Mouse (Mus musculus): ENCODE measurements around the gene Zcchc2. TPM values are rescaled to one million over a fixed set of nuclear protein-coding genes. Genes with fewer than 3 reads are reported as not detected.

Zcchc2 gene
- polyA plus RNA-seq, 1 experiment from 2014 or later, result 3.8 TPM

DNA sequence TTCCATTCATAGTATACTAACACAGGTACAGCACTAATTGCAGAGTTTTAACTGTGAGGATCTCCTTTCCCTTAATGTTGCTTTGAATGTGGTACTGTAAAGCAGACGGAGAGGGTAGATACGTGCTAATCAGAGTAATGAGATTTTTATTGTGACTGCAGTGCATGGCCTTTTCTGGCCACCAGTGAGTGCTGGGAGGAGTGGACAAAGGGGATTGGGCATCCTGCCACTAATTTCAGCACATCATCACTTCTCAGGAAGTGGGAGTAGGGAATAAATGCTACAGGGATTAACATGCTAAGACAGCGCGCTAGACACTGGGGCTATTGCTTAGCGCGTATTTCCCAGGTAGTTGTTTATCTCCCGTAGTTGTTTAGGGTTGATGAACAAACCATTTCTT, 3.0 kb downstream of the Zcchc2 start:
- no peaks in the 10 kb centered on the region for H3K36me3 ChIP-seq (ENCODE audit: control insufficient read depth, insufficient read depth, low read length)
- no peak for ATAC-seq (ENCODE audit: insufficient number of reproducible peaks, insufficient read depth, low FRiP score, low read depth)
- H3K9me3 ChIP-seq (ENCODE audit: control insufficient read depth, low read depth, low read length), result no peaks in the 10 kb centered on the region
- no peaks in the 10 kb centered on the region for H3K27me3 ChIP-seq (ENCODE audit: control insufficient read depth, insufficient read depth, low read length)
- 9% methylated on average over 7 of the region's 7 CpGs for whole genome bisulfite sequencing
- peak overlapping the region; percentile 18; the same call in 1 of the 2 replicates for H3K27ac ChIP-seq (ENCODE audit: low read length)
- peak overlapping the region; percentile 68 for H3K4me3 ChIP-seq (ENCODE audit: low read depth, low read length)
- H3K4me2 ChIP-seq (replicated peaks; ENCODE audit: low read depth, low read length), result peak overlapping the region; percentile 95
- peaks cover 21% of the 10 kb centered on the region; the same call in 1 of the 2 replicates for H3K4me1 ChIP-seq (ENCODE audit: control insufficient read depth, insufficient read depth, low read length)
- H3K9ac ChIP-seq (replicated peaks; ENCODE audit: low read depth, low read length), result peak overlapping the region; percentile 52

DNA sequence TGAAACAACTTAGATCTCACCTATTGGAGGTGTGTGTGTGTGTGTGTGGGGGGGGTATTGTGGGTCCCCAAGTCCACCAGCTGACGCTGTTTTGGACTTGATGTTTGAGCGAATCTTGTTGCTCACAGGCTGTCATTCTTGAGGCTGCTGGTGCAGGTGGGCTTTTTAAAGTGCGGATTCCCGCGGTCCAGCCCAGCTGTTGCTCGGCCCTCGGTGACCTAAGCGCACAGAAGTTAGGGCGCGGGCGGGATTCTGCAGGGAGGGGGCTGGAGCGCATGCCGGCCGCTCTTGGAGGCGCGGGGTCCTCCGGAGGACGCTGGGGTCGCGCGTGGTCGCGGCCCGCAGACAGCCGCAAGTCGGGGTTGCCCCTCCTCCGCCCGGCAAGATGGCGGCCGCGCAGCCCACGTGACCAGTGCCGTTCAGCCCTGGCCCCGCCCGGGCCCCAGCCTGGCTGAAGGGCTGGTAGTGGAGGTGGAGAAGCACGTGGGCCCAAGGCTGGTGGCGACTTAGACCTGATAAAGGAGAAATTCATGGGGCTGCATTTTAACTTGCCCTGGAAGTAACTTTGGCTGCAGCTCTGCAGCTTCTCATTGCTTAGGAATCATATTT, 3.5 kb downstream of the Zcchc2 start:
- Histone ChIP-seq H3K4me2 (replicated peaks; ENCODE audit: low read depth, low read length) (peak overlapping the region; percentile 95), H3K27me3 (ENCODE audit: control insufficient read depth, insufficient read depth, low read length) (no peaks in the 10 kb centered on the region), H3K27ac (ENCODE audit: low read length) (peak overlapping the region; percentile 18; the same call in 1 of the 2 replicates), H3K4me1 (ENCODE audit: control insufficient read depth, insufficient read depth, low read length) (peaks cover 21% of the 10 kb centered on the region; the same call in 1 of the 2 replicates), H3K4me3 (ENCODE audit: low read depth, low read length) (peak overlapping the region; percentile 68), H3K36me3 (ENCODE audit: control insufficient read depth, insufficient read depth, low read length) (no peaks in the 10 kb centered on the region), H3K9ac (replicated peaks; ENCODE audit: low read depth, low read length) (peak overlapping the region; percentile 52), H3K9me3 (ENCODE audit: control insufficient read depth, low read depth, low read length) (no peaks in the 10 kb centered on the region)
- under 1% methylated on average over 37 of the region's 37 CpGs for WGBS
- peak; percentile 74 for ATAC-seq (ENCODE audit: insufficient number of reproducible peaks, insufficient read depth, low FRiP score, low read depth)

DNA sequence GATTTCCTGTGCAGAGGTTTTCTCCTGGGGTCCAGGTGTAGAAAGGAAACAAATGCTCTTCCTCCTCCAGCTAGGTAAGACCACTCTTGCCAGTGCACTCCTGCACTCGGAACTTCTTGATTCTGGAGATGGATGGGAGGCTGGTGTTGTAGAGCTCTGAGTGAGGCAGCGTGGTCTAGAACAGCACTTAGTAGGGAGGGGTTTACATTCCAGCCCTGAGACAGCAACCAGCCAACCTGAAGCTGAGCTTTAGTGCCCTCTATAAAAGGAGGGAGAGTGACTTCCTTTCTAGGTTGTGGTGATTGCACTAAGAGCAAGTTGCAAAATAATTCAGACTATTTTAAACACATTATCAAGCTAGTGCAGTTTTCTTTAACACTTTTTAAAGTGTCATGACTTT, 5.8 kb downstream of the Zcchc2 start:
- 71% methylated on average over 2 of the region's 2 CpGs for WGBS
- ATAC-seq (ENCODE audit: insufficient number of reproducible peaks, insufficient read depth, low FRiP score, low read depth), result no peak
- no peaks in the 10 kb centered on the region for H3K27me3 ChIP-seq (ENCODE audit: control insufficient read depth, insufficient read depth, low read length)

DNA sequence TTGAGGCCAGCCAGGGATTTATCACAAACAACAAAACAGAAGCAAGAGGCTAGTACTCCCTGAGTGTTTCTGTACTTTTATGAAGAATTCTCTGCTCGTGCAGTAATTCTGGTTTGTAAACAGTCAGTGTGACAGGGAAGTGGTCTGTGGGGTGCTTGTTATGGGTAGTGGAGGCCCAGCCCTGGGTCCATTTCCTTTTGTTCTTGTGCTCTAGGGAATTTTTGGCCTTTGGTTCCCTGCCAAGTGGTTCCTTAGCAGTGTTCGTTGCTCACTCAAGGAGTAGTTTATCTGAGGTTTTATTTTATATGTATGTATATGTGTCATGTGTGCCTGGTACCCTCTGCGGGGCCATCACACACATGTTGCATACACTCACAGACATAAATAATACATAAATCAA, 7.1 kb downstream of the Zcchc2 start:
- Histone ChIP-seq H3K4me3 (ENCODE audit: low read depth, low read length) (no peak overlapping the region), H3K9ac (replicated peaks; ENCODE audit: low read depth, low read length) (no peak overlapping the region), H3K4me1 (ENCODE audit: control insufficient read depth, insufficient read depth, low read length) (peaks cover 18% of the 10 kb centered on the region), H3K27ac (ENCODE audit: low read length) (no peak overlapping the region), H3K9me3 (ENCODE audit: control insufficient read depth, low read depth, low read length) (no peaks in the 10 kb centered on the region), H3K27me3 (ENCODE audit: control insufficient read depth, insufficient read depth, low read length) (no peaks in the 10 kb centered on the region), H3K36me3 (ENCODE audit: control insufficient read depth, insufficient read depth, low read length) (no peaks in the 10 kb centered on the region), H3K4me2 (replicated peaks; ENCODE audit: low read depth, low read length) (no peak overlapping the region)
- ATAC-seq (ENCODE audit: insufficient number of reproducible peaks, insufficient read depth, low FRiP score, low read depth), result no peak
- WGBS, result 41% methylated on average over 3 of the region's 3 CpGs

More for the DNA sequence above, 5.8 kb downstream of the Zcchc2 start:
- Histone ChIP-seq H3K9me3 (ENCODE audit: control insufficient read depth, low read depth, low read length) (no peaks in the 10 kb centered on the region), H3K9ac (replicated peaks; ENCODE audit: low read depth, low read length) (no peak overlapping the region), H3K4me2 (replicated peaks; ENCODE audit: low read depth, low read length) (no peak overlapping the region), H3K27ac (ENCODE audit: low read length) (no peak overlapping the region), H3K36me3 (ENCODE audit: control insufficient read depth, insufficient read depth, low read length) (no peaks in the 10 kb centered on the region), H3K4me1 (ENCODE audit: control insufficient read depth, insufficient read depth, low read length) (peaks cover 25% of the 10 kb centered on the region), H3K4me3 (ENCODE audit: low read depth, low read length) (no peak overlapping the region)

DNA sequence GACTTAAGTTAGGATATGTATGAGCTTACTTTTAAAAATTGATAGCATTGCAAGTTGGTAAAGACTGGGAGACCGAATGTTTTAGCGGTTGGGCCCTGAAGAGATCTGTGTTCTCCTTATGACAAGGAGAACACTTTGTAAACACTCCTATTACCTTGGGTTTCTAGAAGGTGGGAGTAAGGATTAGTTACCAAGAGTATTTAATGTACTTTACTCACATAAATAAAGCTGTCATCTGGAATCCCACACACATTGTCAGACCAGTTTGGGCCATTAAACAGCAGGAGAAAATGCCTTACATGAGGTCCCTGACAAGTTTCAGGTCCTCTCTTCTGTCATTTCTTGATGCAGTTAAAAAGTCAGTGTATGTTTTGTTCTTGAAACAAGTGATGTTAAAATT, 9.6 kb downstream of the Zcchc2 start:
- peaks cover 5% of the 10 kb centered on the region for H3K36me3 ChIP-seq (ENCODE audit: control insufficient read depth, insufficient read depth, low read length)
- H3K9ac ChIP-seq (replicated peaks; ENCODE audit: low read depth, low read length), result no peak overlapping the region
- H3K4me1 ChIP-seq (ENCODE audit: control insufficient read depth, insufficient read depth, low read length), result peaks cover 8% of the 10 kb centered on the region
- no peaks in the 10 kb centered on the region for H3K27me3 ChIP-seq (ENCODE audit: control insufficient read depth, insufficient read depth, low read length)
- no peak overlapping the region for H3K27ac ChIP-seq (ENCODE audit: low read length)
- 69% methylated on average over 2 of the region's 2 CpGs for WGBS
- no peaks in the 10 kb centered on the region for H3K9me3 ChIP-seq (ENCODE audit: control insufficient read depth, low read depth, low read length)
- no peak for ATAC-seq (ENCODE audit: insufficient number of reproducible peaks, insufficient read depth, low FRiP score, low read depth)
- no peak overlapping the region for H3K4me3 ChIP-seq (ENCODE audit: low read depth, low read length)
- H3K4me2 ChIP-seq (replicated peaks; ENCODE audit: low read depth, low read length), result no peak overlapping the region

DNA sequence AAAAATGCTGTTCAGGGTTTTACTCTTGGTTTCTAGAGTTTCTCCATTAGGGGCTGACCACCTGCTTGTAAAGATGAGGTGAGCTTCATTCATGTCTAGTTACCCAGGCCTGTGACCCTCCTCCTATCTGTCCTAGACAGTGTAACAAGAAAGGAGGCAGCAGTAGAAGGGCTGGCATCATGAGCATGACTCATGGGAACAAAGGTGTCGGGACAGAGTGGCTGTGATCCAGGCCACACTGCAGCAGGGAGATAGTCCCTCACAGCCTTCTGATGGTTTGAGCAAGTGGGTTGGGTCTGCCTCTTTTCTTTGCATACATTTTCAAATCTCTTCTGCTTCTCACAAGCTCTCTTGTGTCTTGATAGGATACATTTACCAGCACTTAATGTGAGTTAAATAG, 17.4 kb downstream of the Zcchc2 start:
- peaks cover 5% of the 10 kb centered on the region for H3K36me3 ChIP-seq (ENCODE audit: control insufficient read depth, insufficient read depth, low read length)
- 90% methylated on average over 1 of the region's 1 CpGs for WGBS

DNA sequence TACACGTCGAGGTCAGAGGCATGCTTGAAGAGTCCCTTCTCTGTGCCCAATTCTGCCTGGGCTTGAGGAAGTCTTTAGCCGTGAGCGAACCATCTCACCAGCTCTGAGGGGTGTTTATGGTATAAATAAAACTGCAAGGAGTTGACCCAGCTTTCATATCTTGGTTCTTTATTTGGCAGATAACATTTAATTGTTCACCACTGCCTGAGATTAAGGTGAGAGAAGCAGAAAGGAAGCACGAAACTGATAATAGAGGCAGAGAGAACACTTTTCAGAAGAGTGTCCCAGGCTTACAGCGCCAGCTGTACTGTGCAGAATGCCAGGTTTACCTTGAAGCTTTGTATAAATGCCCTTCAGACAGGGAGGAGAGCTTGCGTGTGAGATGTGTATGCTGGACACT, 20.9 kb downstream of the Zcchc2 start:
- no peak overlapping the region for H3K4me3 ChIP-seq (ENCODE audit: low read depth, low read length)
- ATAC-seq (ENCODE audit: insufficient number of reproducible peaks, insufficient read depth, low FRiP score, low read depth), result no peak
- H3K36me3 ChIP-seq (ENCODE audit: control insufficient read depth, insufficient read depth, low read length), result no peaks in the 10 kb centered on the region; the same call in 1 of the 2 replicates
- no peak overlapping the region for H3K27ac ChIP-seq (ENCODE audit: low read length)
- H3K9me3 ChIP-seq (ENCODE audit: control insufficient read depth, low read depth, low read length), result no peaks in the 10 kb centered on the region
- no peak overlapping the region for H3K4me2 ChIP-seq (replicated peaks; ENCODE audit: low read depth, low read length)
- H3K27me3 ChIP-seq (ENCODE audit: control insufficient read depth, insufficient read depth, low read length), result no peaks in the 10 kb centered on the region
- H3K4me1 ChIP-seq (ENCODE audit: control insufficient read depth, insufficient read depth, low read length), result no peaks in the 10 kb centered on the region
- no peak overlapping the region for H3K9ac ChIP-seq (replicated peaks; ENCODE audit: low read depth, low read length)
- 75% methylated on average over 7 of the region's 7 CpGs for WGBS

More for the DNA sequence above, 17.4 kb downstream of the Zcchc2 start:
- Histone ChIP-seq H3K9ac (replicated peaks; ENCODE audit: low read depth, low read length) (no peak overlapping the region), H3K4me2 (replicated peaks; ENCODE audit: low read depth, low read length) (no peak overlapping the region), H3K4me3 (ENCODE audit: low read depth, low read length) (no peak overlapping the region), H3K4me1 (ENCODE audit: control insufficient read depth, insufficient read depth, low read length) (no peaks in the 10 kb centered on the region), H3K27ac (ENCODE audit: low read length) (no peak overlapping the region), H3K27me3 (ENCODE audit: control insufficient read depth, insufficient read depth, low read length) (no peaks in the 10 kb centered on the region), H3K9me3 (ENCODE audit: control insufficient read depth, low read depth, low read length) (no peaks in the 10 kb centered on the region)
- ATAC-seq (ENCODE audit: insufficient number of reproducible peaks, insufficient read depth, low FRiP score, low read depth), result no peak

DNA sequence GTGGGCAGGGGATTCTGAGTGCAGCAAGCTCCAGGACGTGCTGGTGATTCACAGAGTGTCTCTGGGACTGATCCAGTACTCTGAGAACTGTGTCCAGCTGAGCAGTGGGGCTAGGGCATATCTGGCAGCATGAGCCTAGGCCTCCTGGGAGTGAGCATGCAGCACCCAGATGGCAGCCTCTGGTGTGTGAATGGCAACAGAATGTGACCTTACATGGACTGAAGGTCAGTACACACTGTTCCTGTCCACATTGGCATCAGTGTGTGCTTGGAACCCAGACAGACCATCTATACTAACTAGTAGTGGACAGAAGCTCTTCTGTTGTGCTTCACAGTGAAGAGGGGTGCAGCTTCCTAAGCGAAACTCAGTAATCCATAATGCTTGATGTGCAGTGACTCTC, 23.6 kb downstream of the Zcchc2 start:
- 84% methylated on average over 2 of the region's 2 CpGs for WGBS
- ATAC-seq (ENCODE audit: insufficient number of reproducible peaks, insufficient read depth, low FRiP score, low read depth), result no peak
- no peak overlapping the region for H3K27ac ChIP-seq (ENCODE audit: low read length)

DNA sequence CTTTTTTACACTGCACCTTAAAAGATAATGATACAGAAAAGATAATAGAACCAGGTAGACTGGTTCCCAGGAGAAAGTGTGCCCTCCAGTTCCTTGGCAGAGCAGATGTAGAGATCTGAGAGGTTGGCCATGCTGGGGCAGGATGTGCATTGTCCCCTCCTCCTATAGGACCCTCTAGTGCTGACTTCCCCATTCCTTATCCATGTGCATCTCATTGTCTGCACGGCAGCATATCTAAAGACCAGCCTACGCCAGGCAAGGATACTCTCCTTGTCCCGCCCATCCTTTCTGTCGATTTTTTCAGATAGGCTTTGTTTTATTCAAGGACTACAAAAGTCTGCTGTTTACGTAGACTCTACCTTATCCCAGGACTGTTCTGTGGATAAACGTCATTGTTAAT, 26.1 kb downstream of the Zcchc2 start:
- H3K27me3 ChIP-seq (ENCODE audit: control insufficient read depth, insufficient read depth, low read length), result no peaks in the 10 kb centered on the region
- no peak for ATAC-seq (ENCODE audit: insufficient number of reproducible peaks, insufficient read depth, low FRiP score, low read depth)
- H3K27ac ChIP-seq (ENCODE audit: low read length), result no peak overlapping the region
- no peaks in the 10 kb centered on the region for H3K4me1 ChIP-seq (ENCODE audit: control insufficient read depth, insufficient read depth, low read length)
- no peak overlapping the region for H3K4me3 ChIP-seq (ENCODE audit: low read depth, low read length)
- no peak overlapping the region for H3K4me2 ChIP-seq (replicated peaks; ENCODE audit: low read depth, low read length)
- H3K9ac ChIP-seq (replicated peaks; ENCODE audit: low read depth, low read length), result no peak overlapping the region
- H3K36me3 ChIP-seq (ENCODE audit: control insufficient read depth, insufficient read depth, low read length), result peaks cover 12% of the 10 kb centered on the region
- H3K9me3 ChIP-seq (ENCODE audit: control insufficient read depth, low read depth, low read length), result no peaks in the 10 kb centered on the region
- WGBS, result 75% methylated on average over 6 of the region's 6 CpGs

More for the DNA sequence above, 23.6 kb downstream of the Zcchc2 start:
- Histone ChIP-seq H3K9me3 (ENCODE audit: control insufficient read depth, low read depth, low read length) (no peaks in the 10 kb centered on the region), H3K9ac (replicated peaks; ENCODE audit: low read depth, low read length) (no peak overlapping the region), H3K4me1 (ENCODE audit: control insufficient read depth, insufficient read depth, low read length) (no peaks in the 10 kb centered on the region), H3K36me3 (ENCODE audit: control insufficient read depth, insufficient read depth, low read length) (peaks cover 5% of the 10 kb centered on the region; the same call in 1 of the 2 replicates), H3K4me2 (replicated peaks; ENCODE audit: low read depth, low read length) (no peak overlapping the region), H3K4me3 (ENCODE audit: low read depth, low read length) (no peak overlapping the region), H3K27me3 (ENCODE audit: control insufficient read depth, insufficient read depth, low read length) (no peaks in the 10 kb centered on the region)
